In the genomic region with DNA sequence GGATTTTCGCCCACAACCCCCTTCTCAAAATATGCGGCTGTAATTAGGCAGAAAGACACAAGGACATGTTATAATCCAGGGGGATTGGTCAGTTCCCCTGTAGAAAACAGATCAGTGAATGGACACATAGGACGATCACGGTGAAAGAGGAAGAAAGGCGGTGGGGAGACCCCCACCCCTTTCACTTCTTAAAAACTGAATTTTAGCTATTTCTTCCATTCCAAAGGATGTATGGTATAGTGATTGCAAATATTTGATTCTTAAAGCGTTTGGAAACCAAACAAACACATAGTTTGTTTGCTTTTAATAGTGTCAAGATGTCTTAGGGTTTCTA, we compare ENCODE assay signal across 8 mouse cellular contexts. TPM values are rescaled to one million over a fixed set of nuclear protein-coding genes. Genes with fewer than 3 reads are reported as not detected.
A peak's percentile ranks its signal among the peaks of the same experiment; 100 is the strongest.
DNase-seq lines count a peak whose midpoint lies in the region; ATAC-seq and TF ChIP-seq lines count a peak whose summit lies in the region.
"Had no signal": no experiment of that assay in that cellular context is flagged by ENCODE, and none has a peak within 500 bp of the region (broad histone marks: within the 10 kb centered on the region; RNA-seq: fewer than 3 reads in every experiment).

No protein-coding gene starts in this region.

- peaks cover 10% of the 10 kb centered on the region; the same call in 1 of the 2 replicates for H3K4me1 ChIP-seq in spleen, adult 2 months (ENCODE audit: control insufficient read depth, insufficient read depth, insufficient read length)
- H3K4me1 ChIP-seq in forebrain, postnatal 0 days (ENCODE audit: insufficient read depth): 0 out of 2 replicates have a peak, but pooled peaks cover 9% of the 10 kb centered on the region
- peaks cover 7% of the 10 kb centered on the region; the same call in 1 of the 2 replicates for H3K4me1 ChIP-seq in liver, embryonic 13.5 days (replicated peaks)
- H3K4me1 ChIP-seq in stomach, embryonic 16.5 days (ENCODE audit: control insufficient read depth, insufficient read depth, low read length): no peaks in the 10 kb centered on the region

- no peaks in the 10 kb centered on the region for H3K9me3 ChIP-seq in forebrain, postnatal 0 days (ENCODE audit: low read length)
- no peaks in the 10 kb centered on the region for H3K9me3 ChIP-seq in liver, embryonic 13.5 days (replicated peaks)
- no peaks in the 10 kb centered on the region for H3K9me3 ChIP-seq in stomach, embryonic 16.5 days (replicated peaks; ENCODE audit: control insufficient read depth, low read length)

- peak overlapping the region; percentile 49; the same call in 1 of the 2 replicates for H3K4me3 ChIP-seq in spleen, adult 2 months (ENCODE audit: extremely low read depth, insufficient read depth, insufficient read length)
- peak overlapping the region; percentile 17 for H3K4me3 ChIP-seq in forebrain, postnatal 0 days (ENCODE audit: low read depth, low read length)
- peak overlapping the region; percentile 28 for H3K4me3 ChIP-seq in liver, embryonic 13.5 days (replicated peaks)
- H3K4me3 ChIP-seq in stomach, embryonic 16.5 days (replicated peaks; ENCODE audit: low read length): peak overlapping the region; percentile 25

- peak overlapping the region; percentile 34 for H3K4me2 ChIP-seq in forebrain, postnatal 0 days (ENCODE audit: low read depth)
- H3K4me2 ChIP-seq in liver, embryonic 13.5 days: peak overlapping the region; percentile 56
- H3K4me2 ChIP-seq in stomach, embryonic 16.5 days (ENCODE audit: low read depth, low read length): peak overlapping the region; percentile 59

- TF ChIP-seq POLR2A in spleen, adult 2 months (IDR thresholded peaks at IDR 0.05; ENCODE audit: low read depth, low read length): no peak

- DNase-seq in spleen, adult 2 months (ENCODE audit: low read depth in 1 of 2, low spot score in 2 of 2): no peak
- DNase-seq in spleen, postnatal 36 days (ENCODE audit: low spot score in 2 of 2): no peak
- DNase-seq in forebrain, postnatal 0 days: no peak
- DNase-seq in liver, embryonic 13.5 days: no peak
- DNase-seq in thymus, postnatal 4 days: no peak
- no peak for DNase-seq in cerebellum, adult 9-10 months

- ATAC-seq in forebrain, postnatal 0 days: no peak
- no peak for ATAC-seq in liver, embryonic 13.5 days (ENCODE audit: low read depth)
- ATAC-seq in stomach, embryonic 16.5 days (ENCODE audit: insufficient read depth, low FRiP score): no peak

- H3K9ac ChIP-seq in forebrain, postnatal 0 days: 0 out of 2 replicates have a peak overlapping the region, but pooled peaks have one; percentile 11
- H3K9ac ChIP-seq in liver, embryonic 13.5 days: peak overlapping the region; percentile 33; the same call in 1 of the 2 replicates
- H3K9ac ChIP-seq in stomach, embryonic 16.5 days (ENCODE audit: low read length): peak overlapping the region; percentile 55; the same call in 1 of the 2 replicates

- 11% methylated on average over 6 of the region's 6 CpGs for WGBS in spleen, adult 2 months
- 18% methylated on average over 6 of the region's 6 CpGs for WGBS in forebrain, postnatal 0 days
- 13% methylated on average over 6 of the region's 6 CpGs for WGBS in liver, embryonic 13.5 days (ENCODE audit: insufficient replicate concordance)
- WGBS in stomach, embryonic 16.5 days: 33% methylated on average over 6 of the region's 6 CpGs

- H3K27ac ChIP-seq in spleen, adult 2 months (ENCODE audit: insufficient read depth, low read length): peak overlapping the region; percentile 93
- peak overlapping the region; percentile 17 for H3K27ac ChIP-seq in forebrain, postnatal 0 days (ENCODE audit: low read depth, low read length)
- no peak overlapping the region for H3K27ac ChIP-seq in liver, embryonic 13.5 days
- H3K27ac ChIP-seq in stomach, embryonic 16.5 days (ENCODE audit: low read length): no peak overlapping the region

- no peaks in the 10 kb centered on the region for H3K36me3 ChIP-seq in spleen, adult 2 months (ENCODE audit: control insufficient read depth, insufficient read depth, low read length)
- no peaks in the 10 kb centered on the region for H3K36me3 ChIP-seq in forebrain, postnatal 0 days (ENCODE audit: insufficient read depth)
- H3K36me3 ChIP-seq in liver, embryonic 13.5 days: no peaks in the 10 kb centered on the region
- H3K36me3 ChIP-seq in stomach, embryonic 16.5 days (ENCODE audit: control insufficient read depth, insufficient read depth, low read length): no peaks in the 10 kb centered on the region

- no peaks in the 10 kb centered on the region for H3K27me3 ChIP-seq in spleen, adult 2 months (ENCODE audit: control insufficient read depth, insufficient read depth, low read length)
- no peaks in the 10 kb centered on the region for H3K27me3 ChIP-seq in forebrain, postnatal 0 days (ENCODE audit: insufficient read depth, low read length)
- H3K27me3 ChIP-seq in liver, embryonic 13.5 days: no peaks in the 10 kb centered on the region
- H3K27me3 ChIP-seq in stomach, embryonic 16.5 days (ENCODE audit: control insufficient read depth, insufficient read depth, low read length): no peaks in the 10 kb centered on the region

- TF ChIP-seq CTCF in spleen, adult 2 months (IDR thresholded peaks at IDR 0.05; ENCODE audit: extremely low read depth, insufficient read depth, insufficient read length, insufficient replicate concordance): no peak
- no peak for TF ChIP-seq CTCF in forebrain, postnatal 0 days (IDR thresholded peaks at IDR 0.05; ENCODE audit: low read depth)

RNA-seq across cellular contexts. Expression of a gene that starts 9.9 kb away (rescaled TPM):
- 0.16 and 0.23 TPM in 2 replicates for polyA plus RNA-seq in spleen, adult 2 months (2012; rRNA removed)
- 4.8 and 6.1 TPM in 2 replicates for total RNA-seq in forebrain, postnatal 0 days (2014; rRNA removed)
- polyA plus RNA-seq in forebrain, postnatal 0 days (2015; fragmentation: Nextera tagmentation; extraction: Ambion mirVana): 2.7 and 3.3 TPM in 2 replicates
- 0.06 and 0.08 TPM in 2 replicates for polyA plus RNA-seq in liver, embryonic 13.5 days (2015; fragmentation: Nextera tagmentation; extraction: Ambion mirVana)
- 0.10 and 0.12 TPM in 2 replicates for polyA plus RNA-seq in stomach, embryonic 16.5 days (2015; fragmentation: Nextera tagmentation; extraction: Ambion mirVana)
- total RNA-seq: hematopoietic stem cell, adult 5-6 weeks had no signal

Comparison
In these comparisons a context has a peak if more than half of its experiments do, and no peak if none do; other contexts are left out.
1. H3K27ac ChIP-seq: peak in spleen, adult 2 months (single experiment) and forebrain, postnatal 0 days (single experiment); none in liver, embryonic 13.5 days (single experiment) and stomach, embryonic 16.5 days (single experiment).
2. Peak in every context shown above with its lines, with median percentiles within 50 percentile points of each other: H3K4me3 ChIP-seq, H3K4me2 ChIP-seq and H3K9ac ChIP-seq.